Mouse (Mus musculus): ENCODE measurements at regions not wholly inside any gene's neighbourhood (a gene's known extent, or its start where the extent isn't known, plus 50 kb on each side); places are given as distances from the start of the nearest gene placed in this dataset.
"Not testable (repeated sequence)": the region's sequence is repeated elsewhere in the genome, so short reads cannot be mapped to it uniquely, and the experiment has no call there.

- H3K4me1 ChIP-seq: no peaks in the 10 kb centered on the region
- H3K4me3 ChIP-seq: no peak overlapping the region
- H3K27me3 ChIP-seq (ENCODE audit: poor library complexity, severe bottlenecking): no peaks in the 10 kb centered on the region
- 25% methylated on average over 4 of the region's 4 CpGs for WGBS
- H3K27ac ChIP-seq: no peak overlapping the region
- H3K9me3 ChIP-seq: no peaks in the 10 kb centered on the region
- H3K36me3 ChIP-seq (replicated peaks): no peaks in the 10 kb centered on the region
- no peak for DNase-seq (ENCODE audit: extremely low spot score, low spot score)
Observed at GRCm38 (mm10) chr8:37131988-37132387, 138.6 kb downstream of the AI429214 start.

GRCm38 (mm10) chr8:37134192-37134964, 141.0 kb downstream of the AI429214 start:
- Histone ChIP-seq H3K4me3 (no peak overlapping the region), H3K36me3 (replicated peaks) (no peaks in the 10 kb centered on the region), H3K4me1 (no peaks in the 10 kb centered on the region), H3K27ac (no peak overlapping the region), H3K27me3 (ENCODE audit: poor library complexity, severe bottlenecking) (no peaks in the 10 kb centered on the region), H3K9me3 (no peaks in the 10 kb centered on the region)
- no peak for DNase-seq (ENCODE audit: extremely low spot score, low spot score)
- WGBS: 79% methylated on average over 8 of the region's 8 CpGs

GRCm38 (mm10) chr8:37150286-37150685, 156.9 kb downstream of the AI429214 start:
- Histone ChIP-seq H3K4me1 (no peaks in the 10 kb centered on the region), H3K27ac (no peak overlapping the region), H3K36me3 (replicated peaks) (no peaks in the 10 kb centered on the region), H3K27me3 (ENCODE audit: poor library complexity, severe bottlenecking) (no peaks in the 10 kb centered on the region), H3K9me3 (no peaks in the 10 kb centered on the region), H3K4me3 (no peak overlapping the region)
- no peak for DNase-seq (ENCODE audit: extremely low spot score, low spot score)
- 86% methylated on average over 1 of the region's 1 CpGs for WGBS

- Histone ChIP-seq H3K9me3 (no peaks in the 10 kb centered on the region), H3K27me3 (ENCODE audit: poor library complexity, severe bottlenecking) (no peaks in the 10 kb centered on the region), H3K27ac (no peak overlapping the region), H3K4me1 (no peaks in the 10 kb centered on the region), H3K36me3 (replicated peaks) (no peaks in the 10 kb centered on the region), H3K4me3 (no peak overlapping the region)
- no peak for DNase-seq (ENCODE audit: extremely low spot score, low spot score)
- WGBS: 95% methylated on average over 7 of the region's 7 CpGs
Observed at GRCm38 (mm10) chr8:37154361-37154760, 161.0 kb downstream of the AI429214 start.

GRCm38 (mm10) chr8:37154946-37155345, 161.5 kb downstream of the AI429214 start:
- H3K27ac ChIP-seq: no peak overlapping the region
- H3K36me3 ChIP-seq (replicated peaks): no peaks in the 10 kb centered on the region
- no peaks in the 10 kb centered on the region for H3K4me1 ChIP-seq
- WGBS: 94% methylated on average over 8 of the region's 8 CpGs
- H3K27me3 ChIP-seq (ENCODE audit: poor library complexity, severe bottlenecking): no peaks in the 10 kb centered on the region
- no peak for DNase-seq (ENCODE audit: extremely low spot score, low spot score)
- H3K4me3 ChIP-seq: no peak overlapping the region
- no peaks in the 10 kb centered on the region for H3K9me3 ChIP-seq

- WGBS: 9% methylated on average over 9 of the region's 9 CpGs
- no peaks in the 10 kb centered on the region for H3K9me3 ChIP-seq
- peak; percentile 59 for DNase-seq (ENCODE audit: extremely low spot score, low spot score)
- no peaks in the 10 kb centered on the region for H3K36me3 ChIP-seq (replicated peaks)
- no peak overlapping the region for H3K27ac ChIP-seq
- H3K27me3 ChIP-seq (ENCODE audit: poor library complexity, severe bottlenecking): no peaks in the 10 kb centered on the region
- H3K4me3 ChIP-seq: no peak overlapping the region
- H3K4me1 ChIP-seq: no peaks in the 10 kb centered on the region
Observed at GRCm38 (mm10) chr8:37159481-37159880, 166.1 kb downstream of the AI429214 start.

GRCm38 (mm10) chr8:37196859-37197258, 203.5 kb downstream of the AI429214 start:
- H3K27ac ChIP-seq: no peak overlapping the region

GRCm38 (mm10) chr8:37215894-37216293, 222.5 kb downstream of the AI429214 start:
- H3K4me3 ChIP-seq: no peak overlapping the region
- H3K4me1 ChIP-seq: no peaks in the 10 kb centered on the region
- no peaks in the 10 kb centered on the region for H3K9me3 ChIP-seq
- H3K36me3 ChIP-seq (replicated peaks): no peaks in the 10 kb centered on the region
- 91% methylated on average over 4 of the region's 4 CpGs for WGBS
- H3K27ac ChIP-seq: no peak overlapping the region
- no peak for DNase-seq (ENCODE audit: extremely low spot score, low spot score)
- H3K27me3 ChIP-seq (ENCODE audit: poor library complexity, severe bottlenecking): no peaks in the 10 kb centered on the region

More at GRCm38 (mm10) chr8:37196859-37197258, 203.5 kb downstream of the AI429214 start:
- no peak for DNase-seq (ENCODE audit: extremely low spot score, low spot score)
- H3K36me3 ChIP-seq (replicated peaks): no peaks in the 10 kb centered on the region
- H3K9me3 ChIP-seq: no peaks in the 10 kb centered on the region
- no peaks in the 10 kb centered on the region for H3K4me1 ChIP-seq
- WGBS: 93% methylated on average over 1 of the region's 1 CpGs
- H3K4me3 ChIP-seq: no peak overlapping the region
- H3K27me3 ChIP-seq (ENCODE audit: poor library complexity, severe bottlenecking): no peaks in the 10 kb centered on the region

- no peaks in the 10 kb centered on the region for H3K27me3 ChIP-seq (ENCODE audit: poor library complexity, severe bottlenecking)
- no peaks in the 10 kb centered on the region for H3K4me1 ChIP-seq
- no peak for DNase-seq (ENCODE audit: extremely low spot score, low spot score)
- H3K27ac ChIP-seq: no peak overlapping the region
- no peak overlapping the region for H3K4me3 ChIP-seq
- H3K36me3 ChIP-seq (replicated peaks): no peaks in the 10 kb centered on the region
- WGBS: 87% methylated on average over 2 of the region's 2 CpGs
- H3K9me3 ChIP-seq: no peaks in the 10 kb centered on the region
Observed at GRCm38 (mm10) chr8:37227091-37227490, 233.7 kb downstream of the AI429214 start.

- 95% methylated on average over 2 of the region's 2 CpGs for WGBS
- Histone ChIP-seq H3K36me3 (replicated peaks) (no peaks in the 10 kb centered on the region), H3K27ac (no peak overlapping the region), H3K27me3 (ENCODE audit: poor library complexity, severe bottlenecking) (no peaks in the 10 kb centered on the region), H3K9me3 (no peaks in the 10 kb centered on the region), H3K4me1 (no peaks in the 10 kb centered on the region), H3K4me3 (no peak overlapping the region)
- no peak for DNase-seq (ENCODE audit: extremely low spot score, low spot score)
Observed at GRCm38 (mm10) chr8:37237306-37237705, 243.9 kb downstream of the AI429214 start.

- Histone ChIP-seq H3K4me1 (no peaks in the 10 kb centered on the region), H3K36me3 (replicated peaks) (no peaks in the 10 kb centered on the region), H3K27me3 (ENCODE audit: poor library complexity, severe bottlenecking) (no peaks in the 10 kb centered on the region), H3K9me3 (no peaks in the 10 kb centered on the region), H3K4me3 (no peak overlapping the region), H3K27ac (no peak overlapping the region)
- no peak for DNase-seq (ENCODE audit: extremely low spot score, low spot score)
Observed at GRCm38 (mm10) chr8:37239354-37239753, 245.9 kb downstream of the AI429214 start.

GRCm38 (mm10) chr8:37251234-37251633, 257.8 kb downstream of the AI429214 start:
- not testable (repeated sequence) for H3K27ac ChIP-seq; DNase-seq (ENCODE audit: extremely low spot score, low spot score); H3K36me3 ChIP-seq (replicated peaks); H3K4me1 ChIP-seq; H3K4me3 ChIP-seq; H3K9me3 ChIP-seq; H3K27me3 ChIP-seq (ENCODE audit: poor library complexity, severe bottlenecking)
- WGBS: 89% methylated on average over 7 of the region's 7 CpGs

GRCm38 (mm10) chr8:37291069-37291850, 297.9 kb downstream of the AI429214 start:
- H3K27ac ChIP-seq: no peak overlapping the region
- H3K27me3 ChIP-seq (ENCODE audit: poor library complexity, severe bottlenecking): no peaks in the 10 kb centered on the region
- no peak overlapping the region for H3K4me3 ChIP-seq
- no peak for DNase-seq (ENCODE audit: extremely low spot score, low spot score)
- no peaks in the 10 kb centered on the region for H3K36me3 ChIP-seq (replicated peaks)
- 88% methylated on average over 7 of the region's 7 CpGs for WGBS
- no peaks in the 10 kb centered on the region for H3K9me3 ChIP-seq
- no peaks in the 10 kb centered on the region for H3K4me1 ChIP-seq

Data from forebrain, embryonic 10.5 days (tissue).